Mouse (Mus musculus) intestine, embryonic 16.5 days (tissue): ENCODE data around the gene Top2a. TPM values are rescaled to one million over a fixed set of nuclear protein-coding genes. Genes with fewer than 3 reads are reported as not detected.

Experiments used
- ATAC-seq: fragments of 200-750 bp; cut with Nextera tagmentation; 2 replicates; pipeline ENCODE4 v1.8.0; 2017; ENCODE audit warnings: moderate TSS enrichment, moderate library complexity
- H3K27ac ChIP-seq: fragments of 300-500 bp; sonication (generic); 2 replicates; pipeline ENCODE4 v1.5.1; 2014; ENCODE audit warnings: mild to moderate bottlenecking, low read length
- H3K27me3 ChIP-seq: fragments of 300-500 bp; sonication (generic); replicated peaks from 2 replicates; pipeline ENCODE4 v1.6.1; 2014; ENCODE audit warnings: low read length, control low read depth, mixed read lengths; ENCODE audit not compliant: control insufficient read depth, insufficient read depth
- H3K36me3 ChIP-seq: fragments of 300-500 bp; sonication (generic); 2 replicates; pipeline ENCODE4 v1.6.1; 2014; ENCODE audit warnings: low read length, control low read depth; ENCODE audit not compliant: control insufficient read depth, insufficient read depth
- H3K4me1 ChIP-seq: fragments of 300-500 bp; sonication (generic); 2 replicates; pipeline ENCODE4 v1.6.1; 2014; ENCODE audit warnings: low read length, control low read depth, mixed read lengths; ENCODE audit not compliant: control insufficient read depth, insufficient read depth
- H3K4me2 ChIP-seq: fragments of 300-500 bp; sonication (generic); 2 replicates; pipeline ENCODE4 v1.6.1; 2014; ENCODE audit warnings: low read depth, low read length, control low read depth
- H3K4me3 ChIP-seq: fragments of 300-500 bp; sonication (generic); 2 replicates; pipeline ENCODE4 v1.5.1; 2014; ENCODE audit warnings: mild to moderate bottlenecking, low read length
- H3K9ac ChIP-seq: fragments of 300-500 bp; sonication (generic); 2 replicates; pipeline ENCODE4 v1.6.1; 2014; ENCODE audit warnings: low read depth, low read length
- H3K9me3 ChIP-seq: fragments of 300-500 bp; sonication (generic); 2 replicates; pipeline ENCODE4 v1.6.1; 2016; ENCODE audit warnings: low read length, control low read depth; ENCODE audit not compliant: control insufficient read depth
- WGBS: fragments of 180-500 bp; shearing (Covaris S2); extraction: QIAGEN DNeasy Blood & Tissue Kit; methylation state at CpG from one replicate; pipeline ENCODE4 v1.1.7; 2014; 5-methylcytosine and 5-hydroxymethylcytosine counted together
- polyA plus RNA-seq: library from polyadenylated mRNA; unstranded; fragments of >200 nt; fragmentation: Nextera tagmentation; extraction: Ambion mirVana; gene quantifications from 2 replicates; pipeline ENCODE4 v1.2.1, GENCODE M21; 2015

The Top2a gene
- polyA plus RNA-seq, 1 experiment from 2014 or later, result 149 TPM

DNA sequence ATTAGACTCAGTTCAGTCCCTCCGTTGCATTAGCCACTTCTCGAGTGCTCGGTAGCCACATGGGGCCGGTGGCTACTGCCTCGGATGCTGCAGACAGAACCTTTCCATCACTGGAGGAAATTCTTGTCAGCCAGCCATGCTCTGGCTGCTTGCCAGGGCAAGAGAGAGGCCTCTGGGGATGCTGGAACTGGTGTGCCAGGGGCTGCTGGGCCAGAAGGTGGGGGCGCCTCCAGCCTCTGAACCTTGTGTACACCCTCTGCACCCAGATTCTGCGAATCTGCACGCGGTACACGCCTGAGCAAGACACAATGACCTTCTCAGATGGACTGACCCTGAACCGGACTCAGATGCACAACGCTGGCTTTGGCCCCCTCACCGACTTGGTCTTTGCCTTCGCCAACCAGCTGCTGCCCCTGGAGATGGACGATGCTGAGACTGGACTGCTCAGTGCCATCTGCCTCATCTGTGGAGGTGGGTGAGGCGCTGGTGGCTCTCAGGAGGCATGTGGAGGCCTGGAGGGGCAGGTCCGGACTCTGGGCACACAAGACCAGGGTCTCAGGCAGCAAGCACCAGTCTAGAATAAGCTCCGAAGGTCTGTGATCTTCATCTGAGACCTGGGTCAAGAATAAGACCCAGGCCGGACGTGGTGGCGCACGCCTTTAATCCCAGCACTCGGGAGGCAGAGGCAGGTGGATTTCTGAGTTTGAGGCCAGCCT lies 52.5 kb downstream of the Top2a start:
- H3K27ac ChIP-seq, result peak overlapping the region; percentile 31; the same call in 1 of the 2 replicates
- no peak overlapping the region for H3K4me2 ChIP-seq
- WGBS, result 65% methylated on average over 23 of the region's 23 CpGs
- H3K9me3 ChIP-seq, result no peaks in the 10 kb centered on the region
- peaks cover 50% of the 10 kb centered on the region for H3K4me1 ChIP-seq
- no peak for ATAC-seq
- H3K9ac ChIP-seq, result peak overlapping the region; percentile 37; the same call in 1 of the 2 replicates
- no peaks in the 10 kb centered on the region for H3K27me3 ChIP-seq
- no peak overlapping the region for H3K4me3 ChIP-seq
- H3K36me3 ChIP-seq, result peaks cover 46% of the 10 kb centered on the region

DNA sequence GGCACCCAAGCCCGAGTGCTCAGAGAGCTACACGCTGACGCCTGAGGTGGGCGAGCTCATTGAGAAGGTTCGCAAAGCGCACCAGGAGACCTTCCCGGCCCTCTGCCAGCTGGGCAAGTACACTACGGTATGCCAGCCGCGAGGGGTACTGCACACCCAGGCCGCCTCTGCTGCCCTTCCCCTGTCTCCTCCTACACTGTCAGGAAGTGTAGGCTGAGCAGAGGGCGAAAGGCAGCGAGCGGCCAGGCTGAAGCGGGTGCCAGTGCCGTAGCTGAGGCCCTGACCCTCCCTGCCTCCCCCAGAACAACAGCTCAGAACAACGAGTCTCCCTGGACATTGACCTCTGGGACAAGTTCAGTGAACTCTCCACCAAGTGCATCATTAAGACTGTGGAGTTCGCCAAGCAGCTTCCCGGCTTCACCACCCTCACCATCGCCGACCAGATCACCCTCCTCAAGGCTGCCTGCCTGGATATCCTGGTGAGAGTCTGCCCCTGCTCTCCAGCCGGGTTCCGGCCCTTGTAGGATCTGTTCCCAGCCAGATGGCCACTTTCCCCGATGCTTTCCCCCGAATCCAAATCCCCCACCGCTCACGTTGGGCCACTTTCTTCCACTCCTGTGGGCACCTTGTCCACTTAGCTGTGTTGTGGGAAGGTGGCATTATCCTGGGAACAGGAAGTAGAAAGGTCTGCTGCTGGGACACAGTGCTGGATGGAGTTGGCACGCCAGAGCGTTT lies 53.6 kb downstream of the Top2a start:
- Histone ChIP-seq H3K9me3 (no peaks in the 10 kb centered on the region), H3K27me3 (no peaks in the 10 kb centered on the region), H3K9ac (peak overlapping the region; percentile 33; the same call in 1 of the 2 replicates), H3K27ac (peak overlapping the region; percentile 51; the same call in 1 of the 2 replicates), H3K36me3 (peaks cover 46% of the 10 kb centered on the region), H3K4me1 (peaks cover 62% of the 10 kb centered on the region), H3K4me3 (no peak overlapping the region), H3K4me2 (no peak overlapping the region)
- ATAC-seq, result no peak
- 71% methylated on average over 29 of the region's 29 CpGs for WGBS

DNA sequence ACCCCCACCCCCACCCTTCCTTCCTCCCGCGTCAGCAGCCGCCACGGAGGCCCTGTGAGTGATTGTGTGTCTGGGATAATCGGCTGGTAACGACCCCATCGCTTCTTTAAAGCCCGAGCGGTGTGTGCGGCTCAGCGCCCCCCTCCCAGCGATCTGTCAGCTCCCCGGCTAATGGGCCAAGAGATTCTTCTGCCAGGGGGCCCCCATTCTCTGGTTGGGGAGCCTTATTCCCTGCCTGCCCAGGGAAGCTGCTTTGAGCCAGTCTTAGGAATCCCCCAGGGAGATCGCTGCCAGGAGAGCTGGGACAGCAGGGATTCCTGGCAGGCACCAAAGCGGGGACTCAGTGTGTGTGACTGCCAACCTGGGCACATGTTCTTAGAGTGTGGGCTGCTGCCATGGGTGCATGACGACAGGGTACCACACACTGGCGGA lies 54.5 kb downstream of the Top2a start:
- Histone ChIP-seq H3K36me3 (peaks cover 41% of the 10 kb centered on the region), H3K27ac (peak overlapping the region; percentile 51; the same call in 1 of the 2 replicates), H3K9ac (peak overlapping the region; percentile 48), H3K4me2 (0 out of 2 replicates have a peak overlapping the region, but pooled peaks have one; percentile 9), H3K4me1 (peaks cover 70% of the 10 kb centered on the region), H3K9me3 (no peaks in the 10 kb centered on the region), H3K27me3 (no peaks in the 10 kb centered on the region), H3K4me3 (no peak overlapping the region)
- 38% methylated on average over 17 of the region's 17 CpGs for WGBS
- ATAC-seq, result no peak

DNA sequence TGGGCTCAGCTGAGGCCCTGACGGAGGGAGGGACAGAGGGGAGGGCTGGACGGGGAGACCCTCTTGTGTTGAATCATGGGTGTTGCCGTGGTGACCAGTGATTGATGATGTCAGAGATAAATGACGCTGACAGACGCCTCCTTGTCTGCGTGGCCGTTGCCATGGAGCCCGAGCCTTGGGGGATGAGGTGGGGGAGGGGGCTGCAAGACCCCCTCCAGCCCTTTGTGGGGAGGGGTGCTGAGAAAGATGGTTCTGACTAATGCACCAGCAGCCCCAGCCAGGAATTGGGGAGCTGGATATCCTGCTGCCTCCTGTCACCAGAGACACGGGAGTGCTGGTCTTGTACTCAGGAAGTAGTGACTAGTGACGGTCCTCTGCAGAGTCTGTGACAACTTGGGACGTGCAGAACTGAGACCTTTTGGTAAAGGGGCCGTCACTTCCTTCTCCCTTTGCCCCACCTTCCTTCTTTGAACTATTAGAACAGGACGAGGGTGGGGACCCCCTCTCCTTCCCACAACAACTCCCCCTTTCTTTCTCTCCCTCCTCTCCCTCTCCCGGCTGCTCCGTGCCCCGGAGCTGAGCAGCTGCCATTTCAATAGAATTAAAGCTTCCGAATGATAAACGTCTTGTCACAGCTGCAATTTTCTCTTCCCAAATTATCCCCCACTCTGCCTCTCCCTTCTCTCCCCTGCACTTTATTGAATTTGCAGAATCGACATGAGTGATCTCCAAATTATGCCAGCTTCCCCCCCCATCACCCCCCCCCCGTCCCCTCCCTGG lies 55.1 kb downstream of the Top2a start:
- peak overlapping the region; percentile 29 for H3K9ac ChIP-seq
- H3K36me3 ChIP-seq, result peaks cover 39% of the 10 kb centered on the region
- H3K4me1 ChIP-seq, result peaks cover 76% of the 10 kb centered on the region
- no peaks in the 10 kb centered on the region for H3K9me3 ChIP-seq
- no peak for ATAC-seq
- H3K4me2 ChIP-seq, result peak overlapping the region; percentile 25
- peak overlapping the region; percentile 68 for H3K27ac ChIP-seq
- no peaks in the 10 kb centered on the region for H3K27me3 ChIP-seq
- peak overlapping the region; percentile 12; the same call in 1 of the 2 replicates for H3K4me3 ChIP-seq
- 20% methylated on average over 20 of the region's 20 CpGs for WGBS

DNA sequence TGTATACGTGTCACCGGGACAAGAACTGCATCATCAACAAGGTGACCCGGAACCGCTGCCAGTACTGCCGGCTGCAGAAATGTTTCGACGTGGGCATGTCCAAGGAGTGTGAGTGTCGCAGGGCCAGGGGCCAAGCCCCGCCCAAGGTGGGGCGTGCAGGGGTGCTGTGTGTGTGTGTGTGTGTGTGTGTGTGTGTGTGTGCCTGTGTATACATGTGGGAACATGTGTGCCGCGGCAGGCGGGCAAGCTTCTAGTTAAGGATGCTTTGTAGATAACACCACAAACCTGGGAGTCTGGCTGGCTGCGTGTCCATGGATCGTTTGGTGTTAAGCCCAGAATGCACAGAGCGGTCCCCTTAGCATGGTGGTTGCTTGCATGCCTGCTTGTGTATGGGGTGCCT lies 55.9 kb downstream of the Top2a start:
- H3K4me3 ChIP-seq, result no peak overlapping the region
- peaks cover 82% of the 10 kb centered on the region for H3K4me1 ChIP-seq
- peak overlapping the region; percentile 68 for H3K27ac ChIP-seq
- WGBS, result 47% methylated on average over 16 of the region's 16 CpGs
- H3K9ac ChIP-seq, result peak overlapping the region; percentile 29
- H3K36me3 ChIP-seq, result peaks cover 32% of the 10 kb centered on the region
- 0 out of 2 replicates have a peak overlapping the region, but pooled peaks have one; percentile 25 for H3K4me2 ChIP-seq
- no peaks in the 10 kb centered on the region for H3K27me3 ChIP-seq
- ATAC-seq, result no peak
- no peaks in the 10 kb centered on the region for H3K9me3 ChIP-seq

DNA sequence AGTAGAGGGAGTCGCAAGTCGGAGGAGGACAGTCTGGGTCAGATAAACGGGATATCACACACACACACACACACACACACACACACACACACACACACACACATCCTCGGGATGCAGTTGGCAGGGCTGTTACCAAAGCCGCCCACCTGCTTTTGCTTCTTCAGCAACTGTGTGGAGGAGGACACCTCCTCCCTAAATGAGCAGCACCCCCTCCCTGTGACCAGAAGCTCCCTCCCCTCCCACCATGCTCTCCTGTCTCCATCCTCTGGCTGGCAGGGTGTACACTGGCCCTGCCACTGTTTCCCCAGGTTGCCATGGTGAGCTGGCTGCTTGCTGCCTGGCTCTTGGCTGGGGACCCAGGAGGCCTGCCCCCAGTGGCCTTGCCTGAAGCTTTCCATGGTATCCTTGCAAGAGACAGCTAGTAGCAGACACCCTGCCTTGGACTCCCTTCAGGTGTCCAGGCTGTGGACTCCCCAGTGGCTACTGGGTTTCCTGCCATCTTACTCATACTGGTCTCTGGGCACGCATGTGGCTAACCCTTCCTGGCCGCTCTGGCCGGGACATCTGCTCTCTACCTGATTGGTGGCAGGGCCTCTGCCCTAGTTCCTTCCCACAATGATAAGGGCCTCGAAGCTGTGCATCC lies 57.4 kb downstream of the Top2a start:
- no peak overlapping the region for H3K27ac ChIP-seq
- peaks cover 27% of the 10 kb centered on the region for H3K36me3 ChIP-seq
- H3K4me1 ChIP-seq, result peaks cover 96% of the 10 kb centered on the region
- no peaks in the 10 kb centered on the region for H3K9me3 ChIP-seq
- H3K4me3 ChIP-seq, result no peak overlapping the region
- no peak for ATAC-seq
- peak overlapping the region; percentile 76 for H3K9ac ChIP-seq
- peak overlapping the region; percentile 100 for H3K4me2 ChIP-seq
- 43% methylated on average over 9 of the region's 9 CpGs for WGBS
- H3K27me3 ChIP-seq, result no peaks in the 10 kb centered on the region

DNA sequence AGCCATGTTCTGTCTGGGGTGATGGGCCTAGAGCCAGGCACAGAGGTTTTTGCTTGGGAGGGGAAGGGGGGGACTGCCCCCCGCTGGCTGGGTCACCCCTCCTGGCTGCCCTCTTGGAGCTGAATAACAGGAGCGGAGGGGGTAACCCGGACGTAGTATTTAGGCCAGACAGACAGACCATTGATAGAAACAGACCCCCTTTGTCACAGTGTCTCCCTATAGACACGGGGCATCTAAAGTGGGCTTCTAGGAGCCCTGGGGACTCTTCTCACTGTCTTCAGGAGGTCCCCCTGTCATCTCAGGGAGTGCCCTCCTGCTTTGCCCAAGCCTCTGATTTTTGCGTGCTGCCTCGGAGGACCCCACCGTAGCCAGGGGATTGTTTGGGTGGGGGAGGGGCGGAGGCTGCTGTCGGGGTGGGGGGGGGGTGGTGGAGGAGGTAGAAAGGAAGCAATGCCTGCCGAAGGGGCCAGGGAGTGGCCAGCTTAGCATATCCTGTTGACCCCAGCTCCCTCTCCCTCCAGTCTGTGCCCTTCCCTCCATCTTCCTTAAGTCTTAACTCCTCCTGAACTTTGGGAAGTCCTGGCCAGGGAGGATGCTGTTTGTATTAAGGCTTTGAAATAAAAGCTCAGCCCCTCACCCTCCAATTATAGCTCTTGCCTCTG lies 58.4 kb downstream of the Top2a start:
- Histone ChIP-seq H3K9ac (peak overlapping the region; percentile 76), H3K27ac (peak overlapping the region; percentile 97), H3K4me1 (peaks cover 91% of the 10 kb centered on the region), H3K27me3 (no peaks in the 10 kb centered on the region), H3K36me3 (peaks cover 20% of the 10 kb centered on the region), H3K4me2 (peak overlapping the region; percentile 100), H3K9me3 (no peaks in the 10 kb centered on the region), H3K4me3 (peak overlapping the region; percentile 63)
- WGBS, result 14% methylated on average over 11 of the region's 11 CpGs
- no peak for ATAC-seq

DNA sequence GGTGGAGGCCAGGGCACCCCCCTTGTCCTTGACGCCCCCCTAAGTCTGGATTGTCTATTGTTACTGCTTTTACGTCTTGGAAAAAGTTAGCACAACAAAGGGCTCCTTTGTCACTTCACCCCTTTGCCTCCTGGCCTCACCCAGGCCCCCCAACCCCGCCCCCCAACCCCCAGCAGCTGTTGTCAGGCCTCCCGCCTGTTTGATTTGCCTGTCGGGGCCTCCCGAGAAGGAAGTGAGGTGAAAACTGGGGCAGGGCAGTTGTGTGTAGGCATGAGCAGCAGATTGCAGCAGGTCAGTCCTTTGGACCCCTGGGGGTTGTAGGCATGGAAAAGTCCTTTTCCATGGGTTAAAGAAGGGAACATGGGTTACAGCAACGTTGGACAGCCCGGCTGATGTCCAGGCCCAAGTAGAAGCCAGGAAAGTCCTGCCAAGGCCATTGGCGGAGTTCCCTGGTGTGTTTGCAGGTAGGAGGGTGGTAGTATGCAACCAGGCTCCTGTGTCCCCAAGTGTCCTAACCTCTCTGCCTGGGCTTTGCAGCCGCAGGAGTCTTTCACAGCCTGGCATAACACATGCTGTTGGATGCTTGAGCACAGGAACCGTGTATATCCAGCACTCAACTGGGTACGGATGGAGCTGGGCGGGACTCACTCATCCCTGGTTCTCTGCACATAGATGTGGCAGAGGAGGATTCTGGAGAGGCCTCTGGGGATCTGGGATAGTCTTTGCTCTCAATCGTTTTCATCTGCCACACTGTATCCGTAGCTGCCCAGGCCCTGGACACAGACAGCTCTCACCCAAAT lies 59.2 kb downstream of the Top2a start:
- no peaks in the 10 kb centered on the region for H3K27me3 ChIP-seq
- H3K9ac ChIP-seq, result peak overlapping the region; percentile 76
- peak overlapping the region; percentile 100 for H3K4me2 ChIP-seq
- H3K36me3 ChIP-seq, result peaks cover 12% of the 10 kb centered on the region; the same call in 1 of the 2 replicates
- no peaks in the 10 kb centered on the region for H3K9me3 ChIP-seq
- H3K4me3 ChIP-seq, result peak overlapping the region; percentile 63
- peaks cover 84% of the 10 kb centered on the region for H3K4me1 ChIP-seq
- no peak for ATAC-seq
- H3K27ac ChIP-seq, result peak overlapping the region; percentile 97
- WGBS, result 21% methylated on average over 15 of the region's 15 CpGs
